Mouse (Mus musculus) ES-Bruce4 (cell line): ENCODE results near the gene Yjefn3. TPM values are rescaled to one million over a fixed set of nuclear protein-coding genes. Genes with fewer than 3 reads are reported as not detected.

ENCODE experiments used
- H3K27ac ChIP-seq: 2 replicates; pipeline ENCODE4 v1.5.1; 2012; ENCODE audit warnings: low read length, inconsistent platforms; ENCODE audit not compliant: insufficient read depth
- H3K27me3 ChIP-seq: 2 replicates; pipeline ENCODE4 v1.6.1; 2012; ENCODE audit warnings: mild to moderate bottlenecking, low read length, inconsistent platforms; ENCODE audit not compliant: control insufficient read depth, poor library complexity, insufficient read depth, severe bottlenecking
- H3K36me3 ChIP-seq: 2 replicates; pipeline ENCODE4 v1.6.1; 2012; ENCODE audit warnings: inconsistent platforms, mild to moderate bottlenecking, low read length, moderate library complexity; ENCODE audit not compliant: control insufficient read depth, poor library complexity, insufficient read depth, severe bottlenecking
- H3K4me1 ChIP-seq: one replicate; pipeline ENCODE4 v1.8.1; 2011; ENCODE audit warnings: low read length; ENCODE audit not compliant: control insufficient read depth, insufficient read depth
- H3K4me3 ChIP-seq: 2 replicates; pipeline ENCODE4 v1.5.1; 2011; ENCODE audit warnings: low read depth, mild to moderate bottlenecking, low read length
- H3K9ac ChIP-seq: 2 replicates; pipeline ENCODE4 v1.6.1; 2012; ENCODE audit warnings: low read depth, mild to moderate bottlenecking, inconsistent platforms; ENCODE audit not compliant: poor library complexity, severe bottlenecking
- H3K9me3 ChIP-seq: replicated peaks from 2 replicates; pipeline ENCODE4 v1.6.1; 2012; ENCODE audit warnings: mild to moderate bottlenecking, low read length, inconsistent platforms; ENCODE audit not compliant: control insufficient read depth, poor library complexity, insufficient read depth, severe bottlenecking
- CTCF ChIP-seq: IDR thresholded peaks from one replicate; pipeline ENCODE4 v1.8.1; 2011; ENCODE audit warnings: low read depth, low read length
- EP300 ChIP-seq: IDR thresholded peaks from 2 replicates; pipeline ENCODE4 v1.6.1; 2011; ENCODE audit warnings: low read depth, low read length; ENCODE audit not compliant: insufficient read depth
- POLR2A ChIP-seq: IDR thresholded peaks from one replicate; pipeline ENCODE4 v1.8.1; 2011; ENCODE audit warnings: low read length; ENCODE audit not compliant: insufficient read depth
- polyA plus RNA-seq: library from polyadenylated mRNA; stranded (reverse); fragments of >200 nt; gene quantifications from 2 replicates; pipeline ENCODE4 v1.2.4, GENCODE M21; 2011; ENCODE audit warnings: low read depth; ENCODE audit not compliant: missing spikeins, insufficient read depth, insufficient read length

Yjefn3 gene
- polyA plus RNA-seq, 1 experiment: 3.4 TPM

GRCm38 (mm10) chr8:69880841-69881240 is 21.7 kb downstream of the Yjefn3 start:
- H3K4me3 ChIP-seq: peak overlapping the region; percentile 54
- peak overlapping the region; percentile 39 for H3K9ac ChIP-seq
- peaks cover 15% of the 10 kb centered on the region for H3K27me3 ChIP-seq
- H3K27ac ChIP-seq: no peak overlapping the region
- no peak for TF ChIP-seq CTCF
- TF ChIP-seq EP300: no peak
- no peak for TF ChIP-seq POLR2A
- H3K36me3 ChIP-seq: no peaks in the 10 kb centered on the region
- H3K9me3 ChIP-seq: no peaks in the 10 kb centered on the region
- H3K4me1 ChIP-seq: no peaks in the 10 kb centered on the region

GRCm38 (mm10) chr8:69879678-69880077 is 22.8 kb downstream of the Yjefn3 start:
- no peak overlapping the region for H3K9ac ChIP-seq

DNA sequence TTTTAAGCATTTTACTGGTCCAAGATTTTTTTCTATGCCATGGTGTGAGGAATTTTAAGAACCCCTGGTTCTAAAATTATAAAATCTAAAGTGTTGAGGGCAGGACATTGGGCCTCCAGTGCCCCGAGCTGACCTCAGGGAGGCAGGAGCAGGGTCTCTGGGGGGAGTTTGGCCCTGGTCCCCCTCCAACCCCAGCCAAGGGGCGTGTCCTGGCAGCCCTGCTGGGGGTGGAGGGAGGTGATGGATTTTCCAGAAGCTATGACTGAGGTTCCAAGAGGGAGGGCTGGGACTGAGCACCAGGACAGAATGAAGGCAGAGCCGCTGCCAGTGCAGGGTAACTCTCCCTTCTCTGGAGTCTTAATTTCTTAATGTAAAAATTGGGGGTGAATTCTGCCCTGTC is 24.5 kb downstream of the Yjefn3 start:
- H3K36me3 ChIP-seq: no peaks in the 10 kb centered on the region
- H3K9ac ChIP-seq: no peak overlapping the region
- H3K4me3 ChIP-seq: no peak overlapping the region
- H3K9me3 ChIP-seq: no peaks in the 10 kb centered on the region
- peaks cover 15% of the 10 kb centered on the region for H3K27me3 ChIP-seq
- no peak overlapping the region for H3K27ac ChIP-seq
- TF ChIP-seq EP300 (no peak), CTCF (no peak), POLR2A (no peak)
- no peaks in the 10 kb centered on the region for H3K4me1 ChIP-seq

More at GRCm38 (mm10) chr8:69879678-69880077, 22.8 kb downstream of the Yjefn3 start:
- H3K4me1 ChIP-seq: no peaks in the 10 kb centered on the region
- TF ChIP-seq EP300 (no peak), POLR2A (no peak), CTCF (no peak)
- H3K27me3 ChIP-seq: peaks cover 15% of the 10 kb centered on the region
- H3K27ac ChIP-seq: no peak overlapping the region
- H3K36me3 ChIP-seq: no peaks in the 10 kb centered on the region
- no peaks in the 10 kb centered on the region for H3K9me3 ChIP-seq
- no peak overlapping the region for H3K4me3 ChIP-seq

DNA sequence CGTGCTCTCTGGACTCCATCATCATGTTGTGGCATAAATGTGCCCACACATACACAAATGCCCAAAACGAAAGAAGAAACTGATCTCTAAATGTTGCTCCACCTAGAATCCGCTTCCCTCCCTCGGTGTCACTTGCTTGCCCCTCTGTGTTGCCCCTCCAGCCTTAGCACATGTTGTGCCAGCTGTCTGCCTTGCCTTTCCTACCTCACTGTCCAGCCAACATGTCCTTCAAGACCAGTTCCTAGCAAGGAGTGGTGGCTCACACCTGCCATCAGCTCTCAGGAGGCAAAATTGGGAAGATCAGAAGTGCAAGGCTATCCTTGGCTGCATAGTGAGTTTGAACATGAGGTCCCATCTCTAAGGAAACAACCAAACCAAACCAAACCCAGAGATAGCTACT is 25.1 kb downstream of the Yjefn3 start:
- no peak overlapping the region for H3K27ac ChIP-seq
- TF ChIP-seq CTCF (no peak), EP300 (no peak), POLR2A (no peak)
- H3K4me3 ChIP-seq: no peak overlapping the region
- H3K9ac ChIP-seq: no peak overlapping the region
- H3K27me3 ChIP-seq: peaks cover 15% of the 10 kb centered on the region
- H3K36me3 ChIP-seq: no peaks in the 10 kb centered on the region
- no peaks in the 10 kb centered on the region for H3K9me3 ChIP-seq
- H3K4me1 ChIP-seq: no peaks in the 10 kb centered on the region

DNA sequence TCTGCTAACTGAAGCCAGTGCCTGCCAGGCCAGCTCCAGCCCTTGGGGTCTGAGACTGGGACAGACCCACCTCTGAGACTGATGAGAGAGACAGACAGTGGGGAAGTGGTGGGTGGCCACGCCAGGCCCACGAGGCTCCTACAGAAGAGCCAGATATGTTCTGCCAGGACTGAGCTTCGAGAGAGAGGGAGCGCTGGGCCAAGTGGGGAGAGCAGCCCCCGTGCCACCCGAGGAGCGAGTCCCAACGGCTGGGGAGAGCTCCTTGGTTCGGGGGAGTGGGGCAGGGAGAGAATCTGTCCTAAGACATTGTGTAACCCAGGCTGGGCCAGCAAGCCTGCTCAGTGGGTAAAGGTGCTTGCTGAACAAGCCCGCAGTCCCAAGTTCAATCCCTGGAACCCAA is 25.5 kb downstream of the Yjefn3 start:
- Histone ChIP-seq H3K4me1 (no peaks in the 10 kb centered on the region), H3K27ac (no peak overlapping the region), H3K9me3 (no peaks in the 10 kb centered on the region), H3K9ac (no peak overlapping the region), H3K27me3 (peaks cover 13% of the 10 kb centered on the region), H3K36me3 (no peaks in the 10 kb centered on the region), H3K4me3 (no peak overlapping the region)
- TF ChIP-seq EP300 (no peak), POLR2A (no peak), CTCF (no peak)

GRCm38 (mm10) chr8:69876097-69876496 is 26.4 kb downstream of the Yjefn3 start:
- H3K9ac ChIP-seq: no peak overlapping the region
- no peak overlapping the region for H3K27ac ChIP-seq
- H3K4me1 ChIP-seq: no peaks in the 10 kb centered on the region
- H3K27me3 ChIP-seq: 0 out of 2 replicates have a peak, but pooled peaks cover 5% of the 10 kb centered on the region
- TF ChIP-seq EP300: no peak
- no peak for TF ChIP-seq POLR2A
- TF ChIP-seq CTCF: no peak
- H3K36me3 ChIP-seq: no peaks in the 10 kb centered on the region
- no peaks in the 10 kb centered on the region for H3K9me3 ChIP-seq
- no peak overlapping the region for H3K4me3 ChIP-seq
